Mouse (Mus musculus): Measurements from ENCODE around the gene Adamts7. TPM values are rescaled to one million over a fixed set of nuclear protein-coding genes. Genes with fewer than 3 reads are reported as not detected.

Adamts7 gene
- polyA plus RNA-seq, 1 experiment from 2014 or later = 14.9 TPM

GRCm38 (mm10) chr9:90189391-90189790 lies 26.5 kb downstream of the Adamts7 start:
- Histone ChIP-seq H3K27me3 (replicated peaks; ENCODE audit: low read depth, poor library complexity, severe bottlenecking) (no peaks in the 10 kb centered on the region), H3K9me3 (no peaks in the 10 kb centered on the region), H3K27ac (replicated peaks) (no peak overlapping the region), H3K36me3 (replicated peaks) (peaks cover 95% of the 10 kb centered on the region), H3K4me1 (0 out of 2 replicates have a peak, but pooled peaks cover 6% of the 10 kb centered on the region), H3K4me3 (no peak overlapping the region)
- 87% methylated on average over 5 of the region's 5 CpGs for WGBS
- no peak for DNase-seq (ENCODE audit: low spot score)

- Histone ChIP-seq H3K27ac (replicated peaks) (no peak overlapping the region), H3K27me3 (replicated peaks; ENCODE audit: low read depth, poor library complexity, severe bottlenecking) (no peaks in the 10 kb centered on the region), H3K4me1 (peaks cover 9% of the 10 kb centered on the region), H3K36me3 (replicated peaks) (peaks cover 93% of the 10 kb centered on the region), H3K4me3 (no peak overlapping the region), H3K9me3 (no peaks in the 10 kb centered on the region)
- DNase-seq (ENCODE audit: low spot score) = no peak
- 80% methylated on average over 10 of the region's 10 CpGs for WGBS
Observed at GRCm38 (mm10) chr9:90195000-90195399, 32.1 kb downstream of the Adamts7 start.

GRCm38 (mm10) chr9:90196262-90196661 lies 33.4 kb downstream of the Adamts7 start:
- peaks cover 93% of the 10 kb centered on the region for H3K36me3 ChIP-seq (replicated peaks)
- peaks cover 10% of the 10 kb centered on the region for H3K4me1 ChIP-seq
- no peaks in the 10 kb centered on the region for H3K9me3 ChIP-seq
- no peaks in the 10 kb centered on the region for H3K27me3 ChIP-seq (replicated peaks; ENCODE audit: low read depth, poor library complexity, severe bottlenecking)
- 88% methylated on average over 7 of the region's 7 CpGs for WGBS
- DNase-seq (ENCODE audit: low spot score) = no peak
- no peak overlapping the region for H3K4me3 ChIP-seq
- no peak overlapping the region for H3K27ac ChIP-seq (replicated peaks)

- Histone ChIP-seq H3K4me1 (peaks cover 15% of the 10 kb centered on the region), H3K36me3 (replicated peaks) (peaks cover 93% of the 10 kb centered on the region), H3K27me3 (replicated peaks; ENCODE audit: low read depth, poor library complexity, severe bottlenecking) (no peaks in the 10 kb centered on the region), H3K4me3 (no peak overlapping the region), H3K27ac (replicated peaks) (no peak overlapping the region), H3K9me3 (no peaks in the 10 kb centered on the region)
- WGBS = 79% methylated on average over 7 of the region's 7 CpGs
- no peak for DNase-seq (ENCODE audit: low spot score)
Observed at GRCm38 (mm10) chr9:90197116-90197665, 34.3 kb downstream of the Adamts7 start.

- peaks cover 91% of the 10 kb centered on the region for H3K36me3 ChIP-seq (replicated peaks)
- WGBS = 87% methylated on average over 7 of the region's 7 CpGs
Observed at GRCm38 (mm10) chr9:90197866-90198383, 35.1 kb downstream of the Adamts7 start.

GRCm38 (mm10) chr9:90198531-90199449 lies 35.9 kb downstream of the Adamts7 start:
- Histone ChIP-seq H3K4me3 (no peak overlapping the region), H3K9me3 (no peaks in the 10 kb centered on the region), H3K27ac (replicated peaks) (no peak overlapping the region), H3K27me3 (replicated peaks; ENCODE audit: low read depth, poor library complexity, severe bottlenecking) (no peaks in the 10 kb centered on the region), H3K36me3 (replicated peaks) (peaks cover 84% of the 10 kb centered on the region), H3K4me1 (peaks cover 15% of the 10 kb centered on the region)
- DNase-seq (ENCODE audit: low spot score) = no peak
- 70% methylated on average over 10 of the region's 10 CpGs for WGBS

More at GRCm38 (mm10) chr9:90197866-90198383, 35.1 kb downstream of the Adamts7 start:
- Histone ChIP-seq H3K27ac (replicated peaks) (no peak overlapping the region), H3K4me1 (peaks cover 15% of the 10 kb centered on the region), H3K9me3 (no peaks in the 10 kb centered on the region), H3K4me3 (no peak overlapping the region), H3K27me3 (replicated peaks; ENCODE audit: low read depth, poor library complexity, severe bottlenecking) (no peaks in the 10 kb centered on the region)
- DNase-seq (ENCODE audit: low spot score) = no peak

- Histone ChIP-seq H3K9me3 (no peaks in the 10 kb centered on the region), H3K27ac (replicated peaks) (no peak overlapping the region), H3K4me3 (no peak overlapping the region), H3K36me3 (replicated peaks) (peaks cover 84% of the 10 kb centered on the region), H3K4me1 (peaks cover 15% of the 10 kb centered on the region), H3K27me3 (replicated peaks; ENCODE audit: low read depth, poor library complexity, severe bottlenecking) (no peaks in the 10 kb centered on the region)
- no peak for DNase-seq (ENCODE audit: low spot score)
- 94% methylated on average over 18 of the region's 18 CpGs for WGBS
Observed at GRCm38 (mm10) chr9:90199611-90200010, 36.7 kb downstream of the Adamts7 start.

- Histone ChIP-seq H3K4me1 (peaks cover 15% of the 10 kb centered on the region), H3K27me3 (replicated peaks; ENCODE audit: low read depth, poor library complexity, severe bottlenecking) (no peaks in the 10 kb centered on the region), H3K27ac (replicated peaks) (no peak overlapping the region), H3K36me3 (replicated peaks) (peaks cover 80% of the 10 kb centered on the region), H3K4me3 (no peak overlapping the region), H3K9me3 (no peaks in the 10 kb centered on the region)
- no peak for DNase-seq (ENCODE audit: low spot score)
- 95% methylated on average over 4 of the region's 4 CpGs for WGBS
Observed at GRCm38 (mm10) chr9:90200501-90200900, 37.6 kb downstream of the Adamts7 start.

- Histone ChIP-seq H3K4me1 (peaks cover 15% of the 10 kb centered on the region), H3K36me3 (replicated peaks) (peaks cover 75% of the 10 kb centered on the region), H3K27me3 (replicated peaks; ENCODE audit: low read depth, poor library complexity, severe bottlenecking) (no peaks in the 10 kb centered on the region), H3K9me3 (no peaks in the 10 kb centered on the region), H3K4me3 (no peak overlapping the region), H3K27ac (replicated peaks) (no peak overlapping the region)
- 93% methylated on average over 7 of the region's 7 CpGs for WGBS
- DNase-seq (ENCODE audit: low spot score) = no peak
Observed at GRCm38 (mm10) chr9:90201096-90201495, 38.2 kb downstream of the Adamts7 start.

GRCm38 (mm10) chr9:90201541-90201940 lies 38.7 kb downstream of the Adamts7 start:
- Histone ChIP-seq H3K27ac (replicated peaks) (no peak overlapping the region), H3K9me3 (no peaks in the 10 kb centered on the region), H3K4me1 (peaks cover 15% of the 10 kb centered on the region), H3K27me3 (replicated peaks; ENCODE audit: low read depth, poor library complexity, severe bottlenecking) (no peaks in the 10 kb centered on the region), H3K4me3 (no peak overlapping the region), H3K36me3 (replicated peaks) (peaks cover 75% of the 10 kb centered on the region)
- 50% methylated on average over 4 of the region's 4 CpGs for WGBS
- no peak for DNase-seq (ENCODE audit: low spot score)

GRCm38 (mm10) chr9:90203233-90203632 lies 40.4 kb downstream of the Adamts7 start:
- DNase-seq (ENCODE audit: low spot score) = no peak
- Histone ChIP-seq H3K36me3 (replicated peaks) (peaks cover 69% of the 10 kb centered on the region), H3K9me3 (no peaks in the 10 kb centered on the region), H3K4me3 (no peak overlapping the region), H3K27ac (replicated peaks) (no peak overlapping the region), H3K4me1 (peaks cover 14% of the 10 kb centered on the region), H3K27me3 (replicated peaks; ENCODE audit: low read depth, poor library complexity, severe bottlenecking) (no peaks in the 10 kb centered on the region)
- WGBS = 78% methylated on average over 5 of the region's 5 CpGs

GRCm38 (mm10) chr9:90204396-90204915 lies 41.6 kb downstream of the Adamts7 start:
- 67% methylated on average over 8 of the region's 8 CpGs for WGBS
- Histone ChIP-seq H3K9me3 (no peaks in the 10 kb centered on the region), H3K4me1 (peaks cover 7% of the 10 kb centered on the region), H3K27me3 (replicated peaks; ENCODE audit: low read depth, poor library complexity, severe bottlenecking) (no peaks in the 10 kb centered on the region), H3K36me3 (replicated peaks) (peaks cover 61% of the 10 kb centered on the region), H3K27ac (replicated peaks) (no peak overlapping the region), H3K4me3 (no peak overlapping the region)
- DNase-seq (ENCODE audit: low spot score) = no peak

Data from embryonic facial prominence, embryonic 10.5 days (tissue).